Mouse (Mus musculus) myocyte (in vitro differentiated cells): ENCODE measurements at regions not wholly inside any gene's neighbourhood (a gene's known extent, or its start where the extent isn't known, plus 50 kb on each side); places are given as distances from the start of the nearest gene placed in this dataset.
A peak's percentile ranks its signal among the peaks of the same experiment; 100 is the strongest.

Source experiments
- H3K27me3 ChIP-seq: one replicate; pipeline ENCODE4 v1.6.1; 2011; ENCODE audit not compliant: control insufficient read depth, insufficient read depth, insufficient read length
- H3K36me3 ChIP-seq: one replicate; pipeline ENCODE4 v1.6.1; 2011; ENCODE audit not compliant: control insufficient read depth, insufficient read depth
- H3K4me2 ChIP-seq: one replicate; pipeline ENCODE4 v1.6.1; 2011; ENCODE audit warnings: low read depth, control low read depth
- H3K4me3 ChIP-seq: one replicate; pipeline ENCODE4 v1.5.1; 2011; ENCODE audit warnings: mild to moderate bottlenecking, control low read depth, moderate library complexity
- H3K79me2 ChIP-seq: one replicate; pipeline ENCODE4 v1.6.1; 2011; ENCODE audit not compliant: control insufficient read depth, insufficient read depth
- H3ac ChIP-seq: one replicate; pipeline ENCODE4 v1.6.1; 2011; ENCODE audit not compliant: control insufficient read depth, insufficient read length
- CEBPB ChIP-seq: IDR thresholded peaks from 2 replicates; pipeline ENCODE4 v1.6.1; 2011; ENCODE audit warnings: mild to moderate bottlenecking, moderate library complexity; ENCODE audit not compliant: poor library complexity, insufficient read depth, severe bottlenecking
- E2F4 ChIP-seq: IDR thresholded peaks from one replicate; pipeline ENCODE4 v1.6.1; 2011; ENCODE audit warnings: mild to moderate bottlenecking, control low read depth, moderate library complexity; ENCODE audit not compliant: insufficient read depth
- MAX ChIP-seq: IDR thresholded peaks from one replicate; pipeline ENCODE4 v1.6.1; 2011; ENCODE audit warnings: low read depth, mild to moderate bottlenecking, control low read depth
- MYOD1 ChIP-seq, 3 experiments: IDR thresholded peaks; one replicate each; pipeline ENCODE4 v1.6.1; 2011; ENCODE audit warnings: control low read depth in 2 of 3, low read depth in 2 of 3, mild to moderate bottlenecking in 2 of 3, moderate library complexity in 1 of 3; ENCODE audit not compliant: insufficient read length in 2 of 3, control insufficient read depth in 1 of 3
- MYOG ChIP-seq, 3 experiments: IDR thresholded peaks; one replicate each; pipeline ENCODE4 v1.6.1; 2011; ENCODE audit warnings: control low read depth in 2 of 3, low read depth in 2 of 3, mild to moderate bottlenecking in 2 of 3; ENCODE audit not compliant: insufficient read length in 2 of 3, control insufficient read depth in 1 of 3, insufficient read depth in 1 of 3
- POLR2A ChIP-seq: IDR thresholded peaks from one replicate; pipeline ENCODE4 v1.6.1; 2011; ENCODE audit warnings: low read depth, mild to moderate bottlenecking, control low read depth, moderate library complexity; ENCODE audit not compliant: insufficient read length
- POLR2AphosphoS2 ChIP-seq: IDR thresholded peaks from one replicate; pipeline ENCODE4 v1.6.1; 2011; ENCODE audit warnings: low read depth, control low read depth; ENCODE audit not compliant: insufficient read length
- REST ChIP-seq: IDR thresholded peaks from one replicate; pipeline ENCODE4 v1.6.1; 2011; ENCODE audit warnings: mild to moderate bottlenecking, control low read depth, moderate library complexity; ENCODE audit not compliant: insufficient read depth, insufficient read length
- SRF ChIP-seq: IDR thresholded peaks from one replicate; pipeline ENCODE4 v1.6.1; 2011; ENCODE audit warnings: low read depth; ENCODE audit not compliant: control insufficient read depth, insufficient read length
- TCF12 ChIP-seq: IDR thresholded peaks from one replicate; pipeline ENCODE4 v1.6.1; 2011; ENCODE audit warnings: mild to moderate bottlenecking, control low read depth; ENCODE audit not compliant: poor library complexity, insufficient read depth, severe bottlenecking
- TCF3 ChIP-seq: IDR thresholded peaks from one replicate; pipeline ENCODE4 v1.6.1; 2011; ENCODE audit warnings: low read depth, control low read depth; ENCODE audit not compliant: insufficient read length
- USF1 ChIP-seq: IDR thresholded peaks from one replicate; pipeline ENCODE4 v1.6.1; 2011; ENCODE audit warnings: low read depth, mild to moderate bottlenecking, control low read depth, moderate library complexity

- no peak overlapping the region for H3K4me3 ChIP-seq
- no peaks in the 10 kb centered on the region for H3K27me3 ChIP-seq
- TF ChIP-seq USF1 (peak; percentile 57), MYOD1 (IDR thresholded peaks at IDR 0.05; ENCODE audit: control insufficient read depth in 1 of 3, insufficient read length in 2 of 3, low read depth in 2 of 3) (no peak)
- no peaks in the 10 kb centered on the region for H3K79me2 ChIP-seq
- H3K36me3 ChIP-seq, result no peaks in the 10 kb centered on the region
- no peak overlapping the region for H3ac ChIP-seq
- H3K4me2 ChIP-seq, result no peak overlapping the region
Measured at GRCm38 (mm10) chr13:99077039-99077749, 92.8 kb upstream of the 1700024P04Rik start.

- no peaks in the 10 kb centered on the region for H3K36me3 ChIP-seq
- no peak overlapping the region for H3K4me2 ChIP-seq
- no peak for TF ChIP-seq USF1
- TF ChIP-seq REST, result no peak
- TF ChIP-seq POLR2AphosphoS2, result no peak
- TF ChIP-seq E2F4, result no peak
- TF ChIP-seq SRF, result no peak
- no peak for TF ChIP-seq MYOD1 (IDR thresholded peaks at IDR 0.05; ENCODE audit: control insufficient read depth in 1 of 3, insufficient read length in 2 of 3, low read depth in 2 of 3)
- no peak for TF ChIP-seq MAX
- no peak for TF ChIP-seq POLR2A
- TF ChIP-seq CEBPB, result no peak
- no peak for TF ChIP-seq TCF12
- TF ChIP-seq MYOG (IDR thresholded peaks at IDR 0.05; ENCODE audit: control insufficient read depth in 1 of 3, insufficient read depth in 1 of 3, insufficient read length in 2 of 3, low read depth in 2 of 3), result no peak
- no peak for TF ChIP-seq TCF3
- no peak overlapping the region for H3ac ChIP-seq
- no peak overlapping the region for H3K4me3 ChIP-seq
- H3K27me3 ChIP-seq, result no peaks in the 10 kb centered on the region
- no peaks in the 10 kb centered on the region for H3K79me2 ChIP-seq
Measured at GRCm38 (mm10) chr13:99075467-99075866, 91.1 kb upstream of the 1700024P04Rik start.

- Histone ChIP-seq H3K4me3 (no peak overlapping the region), H3K27me3 (no peaks in the 10 kb centered on the region), H3K79me2 (no peaks in the 10 kb centered on the region), H3K4me2 (peak overlapping the region; percentile 69), H3ac (no peak overlapping the region), H3K36me3 (no peaks in the 10 kb centered on the region)
- TF ChIP-seq SRF (no peak), MAX (no peak), USF1 (no peak), MYOG (IDR thresholded peaks at IDR 0.05; ENCODE audit: control insufficient read depth in 1 of 3, insufficient read depth in 1 of 3, insufficient read length in 2 of 3, low read depth in 2 of 3) (no peak), TCF12 (no peak), TCF3 (no peak), MYOD1 (IDR thresholded peaks at IDR 0.05; ENCODE audit: control insufficient read depth in 1 of 3, insufficient read length in 2 of 3, low read depth in 2 of 3) (peak in 1 of 3 experiments; percentile 47)
Measured at GRCm38 (mm10) chr13:99071821-99072414, 87.6 kb upstream of the 1700024P04Rik start.

GRCm38 (mm10) chr13:99071413-99071812 is 87.0 kb upstream of the 1700024P04Rik start:
- Histone ChIP-seq H3K4me2 (peak overlapping the region; percentile 69), H3ac (no peak overlapping the region), H3K4me3 (no peak overlapping the region), H3K79me2 (no peaks in the 10 kb centered on the region), H3K27me3 (no peaks in the 10 kb centered on the region), H3K36me3 (no peaks in the 10 kb centered on the region)
- TF ChIP-seq POLR2A, result no peak
- peak in 2 of 3 experiments; percentile 83 to 92 for TF ChIP-seq MYOD1 (IDR thresholded peaks at IDR 0.05; ENCODE audit: control insufficient read depth in 1 of 3, insufficient read length in 2 of 3, low read depth in 2 of 3)
- no peak for TF ChIP-seq REST
- TF ChIP-seq MYOG (IDR thresholded peaks at IDR 0.05; ENCODE audit: control insufficient read depth in 1 of 3, insufficient read depth in 1 of 3, insufficient read length in 2 of 3, low read depth in 2 of 3), result peak; percentile 77 to 94 (median 81)
- peak; percentile 56 for TF ChIP-seq TCF3
- TF ChIP-seq TCF12, result peak; percentile 64
- TF ChIP-seq CEBPB, result no peak
- no peak for TF ChIP-seq SRF
- TF ChIP-seq POLR2AphosphoS2, result no peak
- TF ChIP-seq MAX, result no peak
- TF ChIP-seq E2F4, result no peak
- no peak for TF ChIP-seq USF1

GRCm38 (mm10) chr13:99069767-99070166 is 85.4 kb upstream of the 1700024P04Rik start:
- H3K79me2 ChIP-seq, result no peaks in the 10 kb centered on the region
- no peaks in the 10 kb centered on the region for H3K27me3 ChIP-seq
- H3K36me3 ChIP-seq, result no peaks in the 10 kb centered on the region
- no peak overlapping the region for H3K4me2 ChIP-seq
- H3K4me3 ChIP-seq, result no peak overlapping the region
- H3ac ChIP-seq, result no peak overlapping the region
- TF ChIP-seq REST, result no peak
- no peak for TF ChIP-seq MYOD1 (IDR thresholded peaks at IDR 0.05; ENCODE audit: control insufficient read depth in 1 of 3, insufficient read length in 2 of 3, low read depth in 2 of 3)
- no peak for TF ChIP-seq TCF12
- no peak for TF ChIP-seq E2F4
- TF ChIP-seq CEBPB, result no peak
- TF ChIP-seq MYOG (IDR thresholded peaks at IDR 0.05; ENCODE audit: control insufficient read depth in 1 of 3, insufficient read depth in 1 of 3, insufficient read length in 2 of 3, low read depth in 2 of 3), result no peak
